In genomic region chr11:12350086-12350485, GRCm38 (mm10) we compare ENCODE assay signal across 22 mouse cellular contexts.
"Had no signal": no experiment of that assay in that cellular context is flagged by ENCODE, and none has a peak within 500 bp of the region (broad histone marks: within the 10 kb centered on the region; RNA-seq: fewer than 3 reads in every experiment).

No protein-coding gene starts in this region.

- H3K4me1 ChIP-seq: lung, embryonic 15.5 days; megakaryocyte, embryonic 14.5 days; midbrain, embryonic 13.5 days; stomach, embryonic 15.5 days had no signal

- H3K4me2 ChIP-seq: lung, embryonic 15.5 days; midbrain, embryonic 11.5 days; midbrain, embryonic 13.5 days; midbrain, embryonic 15.5 days; neural tube, embryonic 13.5 days; neural tube, embryonic 15.5 days; stomach, embryonic 15.5 days had no signal

- ATAC-seq: liver, postnatal 0 days; lung, postnatal 0 days; midbrain, embryonic 13.5 days; midbrain, embryonic 15.5 days had no signal

- H3K9me3 ChIP-seq: lung, embryonic 15.5 days; megakaryocyte, embryonic 14.5 days; midbrain, embryonic 13.5 days; midbrain, embryonic 15.5 days; neural tube, embryonic 13.5 days; neural tube, embryonic 15.5 days; stomach, embryonic 15.5 days had no signal

- DNase-seq: liver, postnatal 0 days; lung, adult 2 months; lung, postnatal 14 days; lung, postnatal 36 days; retina, postnatal 1 day; right cerebral cortex, adult 18-20 months; right cerebral cortex, postnatal 25 days; right cerebral cortex, postnatal 4 days; thymus, adult 2 months; thymus, postnatal 25 days; thymus, postnatal 4 days had no signal

- H3K4me3 ChIP-seq: lung, embryonic 15.5 days; megakaryocyte, embryonic 14.5 days; midbrain, embryonic 13.5 days; midbrain, embryonic 15.5 days; neural tube, embryonic 13.5 days; neural tube, embryonic 15.5 days; stomach, embryonic 15.5 days had no signal

- H3K27ac ChIP-seq: lung, embryonic 15.5 days; macrophage; midbrain, embryonic 13.5 days; midbrain, embryonic 15.5 days; neural tube, embryonic 13.5 days; neural tube, embryonic 15.5 days; stomach, embryonic 15.5 days; stomach, postnatal 0 days had no signal

- H3K36me3 ChIP-seq: lung, embryonic 15.5 days; midbrain, embryonic 13.5 days; midbrain, embryonic 15.5 days; neural tube, embryonic 13.5 days; neural tube, embryonic 15.5 days; stomach, embryonic 15.5 days had no signal

- H3K27me3 ChIP-seq: lung, embryonic 15.5 days; megakaryocyte, embryonic 14.5 days; midbrain, embryonic 13.5 days; midbrain, embryonic 15.5 days; neural tube, embryonic 13.5 days; neural tube, embryonic 15.5 days; stomach, embryonic 15.5 days had no signal

- H3K9ac ChIP-seq: liver, postnatal 0 days; lung, embryonic 15.5 days; midbrain, embryonic 13.5 days; midbrain, embryonic 15.5 days; neural tube, embryonic 13.5 days; neural tube, embryonic 15.5 days; stomach, embryonic 15.5 days had no signal
